In the genomic region with DNA sequence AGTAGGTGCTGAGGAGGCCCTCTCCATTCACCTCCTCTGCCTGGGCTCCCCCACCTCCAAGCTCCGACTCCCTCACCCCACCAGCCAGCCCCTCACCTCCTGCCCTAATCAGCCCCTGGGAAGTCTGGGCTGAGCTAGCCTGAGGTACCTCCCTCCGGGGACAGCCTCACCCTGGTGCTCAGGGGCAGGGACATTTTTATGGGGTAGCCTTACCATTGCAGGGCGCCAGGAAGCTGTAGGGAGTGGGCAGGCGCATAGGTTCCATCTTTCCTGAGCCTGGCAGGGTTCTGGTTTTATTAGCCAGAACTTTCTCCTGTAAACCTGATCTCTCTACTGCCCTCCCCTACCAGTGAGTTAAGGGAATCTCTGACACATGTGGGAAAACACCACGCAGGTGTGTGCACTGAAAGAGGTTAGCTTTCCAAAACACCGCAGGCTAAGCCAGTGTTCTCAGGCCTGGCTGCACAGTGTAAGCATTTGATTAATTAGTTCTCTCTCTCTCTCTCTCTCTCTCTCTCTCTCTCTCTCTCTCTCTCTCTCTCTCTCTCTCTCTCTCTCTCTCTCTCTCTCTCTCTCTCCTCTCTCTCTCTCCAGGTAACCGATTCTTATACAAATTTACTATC, we compare ENCODE assay signal across 14 mouse cellular contexts.
"Had no signal": no experiment of that assay in that cellular context is flagged by ENCODE, and none has a peak within 500 bp of the region (broad histone marks: within the 10 kb centered on the region; RNA-seq: fewer than 3 reads in every experiment).

No protein-coding gene starts in this region.

- ATAC-seq: intestine, embryonic 15.5 days; lung, postnatal 0 days; midbrain, embryonic 15.5 days had no signal

- H3K27me3 ChIP-seq: intestine, embryonic 15.5 days; liver, embryonic 15.5 days; midbrain, embryonic 15.5 days; neural tube, embryonic 13.5 days; stomach, embryonic 15.5 days had no signal

- H3K36me3 ChIP-seq: intestine, embryonic 15.5 days; liver, embryonic 15.5 days; midbrain, embryonic 15.5 days; stomach, embryonic 15.5 days had no signal

- H3K27ac ChIP-seq: intestine, embryonic 15.5 days; liver, embryonic 15.5 days; midbrain, embryonic 15.5 days; neural tube, embryonic 13.5 days; stomach, embryonic 15.5 days had no signal

- H3K9ac ChIP-seq: intestine, embryonic 15.5 days; liver, embryonic 15.5 days; midbrain, embryonic 15.5 days; neural tube, embryonic 13.5 days; stomach, embryonic 15.5 days had no signal

- H3K9me3 ChIP-seq: intestine, embryonic 15.5 days; liver, embryonic 15.5 days; midbrain, embryonic 15.5 days; neural tube, embryonic 13.5 days; stomach, embryonic 15.5 days had no signal

- H3K4me1 ChIP-seq: intestine, embryonic 15.5 days; midbrain, embryonic 15.5 days had no signal

- H3K4me2 ChIP-seq: intestine, embryonic 15.5 days; liver, embryonic 11.5 days; liver, embryonic 15.5 days; midbrain, embryonic 11.5 days; midbrain, embryonic 15.5 days; neural tube, embryonic 13.5 days; stomach, embryonic 15.5 days had no signal

- DNase-seq: lung, adult 2 months; lung, postnatal 36 days; retina, postnatal 1 day; right cerebral cortex, postnatal 4 days; thymus, adult 2 months; thymus, postnatal 25 days had no signal

- H3K4me3 ChIP-seq: intestine, embryonic 15.5 days; liver, embryonic 15.5 days; midbrain, embryonic 15.5 days; neural tube, embryonic 13.5 days; stomach, embryonic 15.5 days had no signal
